Mouse (Mus musculus) bone marrow, adult 2 months (tissue): ENCODE data around the gene Zdhhc20.

Experiments
- CTCF ChIP-seq: fragments of 200-500 bp; IDR thresholded peaks from 2 replicates; pipeline ENCODE4 v1.5.1; 2011; ENCODE audit warnings: low read length, control low read depth; ENCODE audit not compliant: control insufficient read depth, insufficient read depth
- POLR2A ChIP-seq: fragments of 200-500 bp; IDR thresholded peaks from 2 replicates; pipeline ENCODE4 v1.6.1; 2011; ENCODE audit warnings: low read depth, mild to moderate bottlenecking, control low read depth, low read length, borderline replicate concordance; ENCODE audit not compliant: control insufficient read depth

DNA sequence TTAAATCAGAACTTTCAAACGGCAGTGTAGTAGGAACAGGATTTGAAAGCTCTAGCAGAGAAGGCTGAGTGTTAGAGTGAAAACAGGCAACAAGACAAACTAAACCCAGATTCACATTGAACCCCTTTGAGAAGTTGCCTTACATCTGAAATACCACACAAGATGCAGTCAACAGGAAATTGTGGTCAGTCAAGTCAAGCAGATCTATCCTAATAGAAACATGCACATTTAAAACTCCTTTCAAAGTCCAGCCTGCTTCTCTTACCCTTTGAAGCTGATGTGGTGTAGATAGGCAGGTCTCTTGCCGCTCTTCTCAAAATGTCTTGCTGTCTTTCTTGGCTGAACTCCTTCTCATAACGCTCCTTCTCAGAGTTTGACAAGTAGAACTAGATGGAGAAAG lies 24.8 kb downstream of the Zdhhc20 start:
- no peak for TF ChIP-seq POLR2A
- no peak for TF ChIP-seq CTCF
